Mouse (Mus musculus) lung, adult 2 months (tissue): ENCODE data around the gene Cmtm2a.

Experiments
- CTCF ChIP-seq: fragments of 200-500 bp; IDR thresholded peaks from 2 replicates; pipeline ENCODE4 v1.5.1; 2011; ENCODE audit warnings: mild to moderate bottlenecking, low read length, control low read depth; ENCODE audit not compliant: insufficient read depth
- POLR2A ChIP-seq: fragments of 200-500 bp; IDR thresholded peaks from 2 replicates; pipeline ENCODE4 v1.6.1; 2011; ENCODE audit warnings: low read depth, mild to moderate bottlenecking, control low read depth, low read length, borderline replicate concordance; ENCODE audit errors: extremely low read depth

DNA sequence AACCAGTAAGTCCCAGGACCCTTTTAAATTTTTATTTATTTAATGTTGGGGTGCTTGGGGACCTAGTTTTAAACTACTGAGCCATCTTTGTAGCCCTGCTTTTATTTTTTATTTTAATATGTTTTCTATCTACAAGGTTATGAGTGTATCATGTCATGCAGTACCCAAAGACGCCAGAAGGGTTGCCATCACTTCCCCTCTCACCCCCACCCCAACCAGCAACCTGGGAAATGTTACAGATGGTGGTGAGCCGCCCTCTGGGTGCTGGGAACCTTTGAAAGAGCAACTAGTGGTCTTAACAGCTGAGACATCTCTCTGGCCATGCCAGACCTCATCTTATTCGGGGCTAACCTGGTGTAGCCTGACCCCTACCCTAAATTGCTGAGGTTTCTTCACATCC, 44.9 kb upstream of the Cmtm2a start:
- no peak for TF ChIP-seq POLR2A
- no peak for TF ChIP-seq CTCF
